Mouse (Mus musculus): ENCODE measurements around the gene Lsamp.

Lsamp gene

DNA sequence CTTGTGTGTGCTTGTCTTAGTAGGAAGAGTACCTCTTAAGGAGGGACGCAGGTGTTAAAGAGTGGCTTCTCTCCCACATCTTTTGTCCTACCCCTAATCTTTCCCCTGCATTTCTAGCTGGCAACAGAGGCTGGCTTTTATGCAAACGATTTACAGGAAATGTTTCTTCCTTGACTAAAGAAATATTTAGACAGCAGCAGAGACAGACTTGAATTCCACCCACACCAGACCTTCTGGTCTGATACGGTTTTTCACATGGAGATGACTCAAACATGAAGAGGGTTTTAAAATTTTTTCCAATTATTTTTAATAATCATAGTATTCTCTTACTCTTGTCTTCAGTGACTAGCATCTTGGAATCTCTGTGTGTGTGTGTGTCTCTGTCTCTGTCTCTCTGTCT, 1333.8 kb downstream of the Lsamp start:
- no peak for DNase-seq

DNA sequence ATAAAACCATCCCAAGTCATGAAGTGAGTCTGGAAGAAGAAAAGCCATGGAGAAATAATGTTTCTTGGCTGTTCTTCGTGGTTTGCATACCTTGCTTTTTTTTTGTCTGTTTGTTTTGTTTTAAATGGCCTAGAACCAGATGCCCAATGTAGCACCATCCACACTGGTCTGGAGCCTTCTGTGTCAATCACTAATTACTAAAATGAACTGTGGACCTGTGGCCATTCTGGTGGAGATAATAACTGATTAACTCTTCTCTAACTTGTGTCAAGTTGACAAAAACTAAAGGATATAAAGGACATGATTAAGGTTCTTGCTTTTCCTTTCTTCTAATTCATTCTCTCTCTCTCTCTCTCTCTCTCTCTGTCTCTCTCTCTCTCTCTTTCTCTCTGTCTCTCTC, 1359.3 kb downstream of the Lsamp start:
- DNase-seq = no peak

DNA sequence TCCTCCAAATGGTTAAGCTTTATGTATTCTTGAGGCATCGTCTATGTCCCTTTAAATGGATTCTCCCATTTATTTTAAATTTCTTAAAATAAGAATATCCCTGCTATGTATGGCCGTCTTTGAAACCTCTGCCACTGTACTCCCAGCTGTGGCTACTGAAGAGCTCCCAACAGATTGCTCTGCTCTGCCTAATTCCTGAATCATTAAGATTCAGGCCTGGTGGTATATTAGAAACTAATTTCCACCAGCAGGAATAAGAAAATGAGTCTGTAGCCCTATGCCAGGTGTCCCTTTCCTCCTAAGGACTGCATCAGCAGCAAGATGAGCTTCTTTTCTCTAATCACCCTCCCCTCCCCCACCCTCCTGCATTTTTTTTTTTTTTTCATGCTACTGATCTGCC, 1381.0 kb downstream of the Lsamp start:
- DNase-seq = no peak

DNA sequence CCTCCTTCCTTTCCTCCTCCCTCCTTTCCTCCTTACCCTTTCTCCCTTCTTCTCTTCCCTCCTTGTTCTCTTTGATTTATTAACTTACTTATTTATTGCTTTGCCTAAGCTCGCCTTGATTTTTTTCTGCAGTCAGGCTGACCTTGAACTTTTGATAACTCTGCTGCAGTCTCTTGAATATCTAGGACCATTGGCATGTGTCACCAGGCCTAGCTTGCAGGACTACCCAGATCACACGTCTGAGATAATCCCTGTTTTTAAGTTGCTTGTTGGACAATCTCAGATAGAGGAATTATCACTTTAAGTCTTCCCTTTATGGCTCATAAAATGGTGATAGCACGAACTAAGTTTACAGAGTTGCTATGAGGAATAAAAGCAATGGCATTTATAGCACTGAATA, 1399.5 kb downstream of the Lsamp start:
- DNase-seq = no peak

DNA sequence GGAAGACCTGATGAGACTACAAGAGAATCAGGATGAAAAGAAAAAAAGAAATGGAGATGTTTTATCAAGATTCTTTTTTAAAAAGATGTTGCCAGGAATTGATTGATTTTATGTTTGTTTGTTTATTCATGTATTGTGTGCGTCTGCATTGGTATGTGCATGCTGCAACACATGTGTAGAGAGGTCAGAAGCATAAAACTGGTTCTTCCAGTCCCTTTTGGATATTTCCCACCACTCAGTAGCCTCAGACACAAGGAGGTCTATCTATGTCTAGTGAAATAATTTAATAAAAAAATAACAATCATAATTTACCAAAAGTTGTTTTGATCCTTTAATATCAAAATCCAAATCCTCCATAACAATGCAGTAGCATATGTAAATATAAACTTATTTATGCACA, 1400.1 kb downstream of the Lsamp start:
- no peak for DNase-seq

DNA sequence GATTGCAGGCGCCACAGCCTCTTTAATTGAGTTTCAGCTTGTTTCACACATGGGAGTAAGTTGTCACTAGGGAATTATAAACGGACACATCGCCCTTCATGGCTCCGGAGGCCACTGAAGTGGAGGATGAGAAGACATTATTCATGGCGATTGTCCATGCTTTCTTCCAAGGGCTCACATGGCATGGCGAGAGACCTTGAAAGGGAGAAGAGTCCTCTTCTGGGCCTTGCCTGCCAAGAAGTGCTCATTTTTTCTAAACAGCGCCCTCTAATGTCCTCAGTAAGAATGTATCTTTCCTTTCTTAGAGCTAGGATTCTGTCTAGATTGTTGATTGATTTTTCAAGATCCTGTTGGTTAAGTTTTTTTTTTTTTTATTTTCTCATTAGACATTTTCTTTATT, 1424.7 kb downstream of the Lsamp start:
- no peak for DNase-seq

DNA sequence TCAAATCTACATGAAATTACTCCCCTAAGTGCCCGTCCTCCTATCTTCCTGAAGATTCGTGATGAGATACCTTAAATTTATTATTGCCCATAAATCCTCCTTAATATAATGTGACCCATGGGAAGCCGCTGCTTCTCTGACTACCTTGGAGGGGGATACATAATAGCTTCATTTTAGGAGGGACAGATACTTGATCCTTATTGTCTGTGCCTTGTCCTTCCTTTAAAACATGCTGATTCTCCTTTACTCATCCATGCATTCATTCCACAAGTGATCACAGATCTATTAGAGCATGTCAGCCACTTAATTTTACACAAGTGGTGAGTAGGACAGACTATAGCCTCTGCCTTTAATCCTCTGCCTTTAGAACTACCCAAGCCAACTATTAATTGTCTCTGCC, 1426.5 kb downstream of the Lsamp start:
- DNase-seq = no peak

DNA sequence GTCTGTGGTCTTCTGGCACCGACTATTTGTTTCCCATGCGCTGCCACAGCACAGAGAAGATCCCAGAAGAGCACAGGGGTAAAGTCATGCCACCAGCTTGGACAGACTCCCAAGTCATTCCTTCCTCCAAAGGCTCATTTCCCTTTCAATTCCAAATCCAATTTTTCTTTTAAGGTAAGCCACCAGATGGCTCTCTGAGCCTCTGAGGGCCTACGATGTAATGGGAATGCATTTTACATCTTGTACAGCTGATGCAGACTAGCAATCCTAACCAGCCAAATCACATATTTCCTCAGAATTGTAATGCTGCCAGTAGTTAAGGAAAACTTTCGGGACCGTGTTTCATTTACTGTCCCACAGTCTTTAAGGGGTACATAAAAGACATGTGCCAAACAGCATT, 1433.2 kb downstream of the Lsamp start:
- DNase-seq = no peak

DNA sequence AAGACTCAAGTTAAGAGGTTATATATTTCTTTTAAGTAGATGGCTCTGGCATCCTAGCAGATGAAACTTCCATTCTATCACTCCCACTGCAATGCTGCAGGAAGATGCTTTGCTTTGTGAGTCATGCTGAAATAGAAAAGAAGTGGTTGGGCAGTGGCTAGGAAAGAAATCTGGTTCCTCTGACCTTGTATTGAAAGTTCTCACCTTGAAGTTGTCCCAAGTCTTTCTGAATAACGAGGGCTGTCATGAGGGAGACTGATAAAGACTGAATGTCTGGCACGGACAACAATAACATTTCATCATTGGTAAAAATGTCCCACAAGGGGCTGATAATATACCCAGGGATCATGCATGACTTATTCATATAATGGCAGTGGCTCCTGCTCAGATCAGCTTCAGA, 1483.2 kb downstream of the Lsamp start:
- no peak for DNase-seq

DNA sequence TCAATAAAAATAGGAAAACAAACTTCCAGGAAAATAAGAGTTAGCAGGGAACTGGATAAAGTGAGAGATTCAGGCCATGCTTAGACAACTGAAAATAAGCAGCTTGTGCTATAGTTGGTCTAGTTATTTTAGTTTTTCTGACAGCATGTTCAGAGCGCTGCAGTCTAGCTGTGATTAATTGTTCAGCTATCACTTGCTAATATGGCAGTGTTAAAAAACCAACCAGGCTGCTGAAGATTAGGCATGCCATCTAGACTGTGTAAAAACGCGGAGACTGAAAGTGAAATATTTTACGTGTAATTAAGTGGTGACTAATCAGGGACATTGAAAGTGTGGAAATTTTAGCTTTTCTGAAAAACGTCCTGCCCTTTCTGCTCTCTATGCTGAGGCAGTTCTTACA, 1494.5 kb downstream of the Lsamp start:
- DNase-seq = no peak

DNA sequence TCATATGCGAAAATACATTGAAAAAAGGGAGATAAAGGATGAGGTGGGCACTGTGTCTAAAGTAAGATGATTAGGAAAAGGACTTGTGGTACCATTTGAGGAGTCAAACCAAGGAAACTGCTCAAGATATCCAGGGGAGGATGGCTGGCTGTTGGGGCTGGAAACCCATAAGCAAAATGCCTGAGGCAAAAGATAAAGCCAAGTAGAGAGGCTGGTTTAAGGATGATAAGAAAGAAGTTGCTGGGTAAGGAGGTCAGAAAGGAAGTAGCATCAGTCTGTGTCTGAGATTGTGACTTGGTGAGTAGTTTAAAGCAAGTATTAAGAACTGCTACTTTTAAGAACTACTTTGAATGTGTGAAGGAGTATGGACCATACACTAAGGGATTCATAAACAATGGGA, 1497.7 kb downstream of the Lsamp start:
- no peak for DNase-seq

DNA sequence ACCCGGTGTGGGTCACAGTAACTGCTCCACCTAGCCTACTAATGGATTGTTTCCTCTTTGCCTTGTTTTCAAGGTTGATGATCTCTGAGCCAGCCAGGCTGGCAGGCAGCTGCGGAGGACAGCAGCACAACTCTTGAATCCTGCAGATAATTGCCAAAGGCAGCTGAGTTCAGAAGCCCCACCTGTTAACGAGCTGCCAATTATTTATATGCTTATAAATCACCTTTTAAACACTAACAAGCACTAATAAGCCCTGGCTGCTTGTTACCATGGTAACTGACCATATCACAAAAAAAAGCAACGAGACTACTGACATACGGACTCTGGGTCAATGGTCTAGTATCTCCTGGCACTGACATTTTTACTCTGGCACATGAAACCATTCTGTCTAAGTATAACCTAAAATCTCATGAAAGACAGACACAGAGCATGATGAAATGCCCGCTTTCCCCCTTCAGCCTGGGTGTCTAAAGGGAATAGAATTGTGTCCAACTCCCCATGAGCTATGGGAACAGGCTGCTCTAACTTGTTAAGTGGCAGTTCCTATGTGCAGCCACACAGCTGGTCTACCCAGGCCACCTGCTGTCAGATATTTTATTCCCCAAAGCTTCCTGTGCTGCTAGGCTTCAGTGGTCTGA, 1526.9 kb downstream of the Lsamp start:
- no peak for DNase-seq

DNA sequence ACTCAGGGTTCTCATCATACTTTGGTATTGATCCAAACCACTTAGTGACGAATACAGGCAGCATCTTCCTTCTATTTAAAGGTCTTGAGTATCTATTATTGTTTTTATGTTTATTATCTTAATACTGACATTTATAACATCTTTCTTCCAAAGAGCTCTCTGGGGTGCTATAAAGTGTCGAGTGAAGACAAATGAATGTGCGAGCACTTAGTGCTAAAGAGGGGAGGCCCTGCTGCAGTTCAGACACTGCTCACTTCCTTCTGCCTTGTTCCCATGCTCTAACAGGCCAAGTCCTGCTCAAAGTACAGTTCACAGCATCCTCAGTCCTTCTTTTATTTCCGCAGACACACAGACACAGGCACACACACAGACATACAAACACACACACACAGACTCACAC, 1537.4 kb downstream of the Lsamp start:
- no peak for DNase-seq

DNA sequence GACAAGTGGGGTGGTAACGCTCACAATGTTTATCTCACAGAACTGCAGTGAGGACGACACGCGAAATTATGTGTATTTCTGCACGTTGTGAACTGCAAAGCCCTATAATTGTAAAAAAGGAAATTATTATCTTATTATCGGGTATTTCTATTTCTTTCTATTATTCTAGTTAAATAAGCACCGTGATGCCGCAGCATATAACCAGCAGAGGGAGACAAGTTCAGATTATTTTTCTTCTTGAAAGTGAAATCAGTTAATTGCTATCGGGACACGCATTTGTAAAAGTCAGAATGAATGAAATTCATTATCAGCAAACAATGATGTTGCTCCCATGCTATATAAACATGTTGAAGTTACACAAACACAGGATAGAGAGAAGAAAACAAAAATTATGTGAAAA, 1540.1 kb downstream of the Lsamp start:
- no peak for DNase-seq

DNA sequence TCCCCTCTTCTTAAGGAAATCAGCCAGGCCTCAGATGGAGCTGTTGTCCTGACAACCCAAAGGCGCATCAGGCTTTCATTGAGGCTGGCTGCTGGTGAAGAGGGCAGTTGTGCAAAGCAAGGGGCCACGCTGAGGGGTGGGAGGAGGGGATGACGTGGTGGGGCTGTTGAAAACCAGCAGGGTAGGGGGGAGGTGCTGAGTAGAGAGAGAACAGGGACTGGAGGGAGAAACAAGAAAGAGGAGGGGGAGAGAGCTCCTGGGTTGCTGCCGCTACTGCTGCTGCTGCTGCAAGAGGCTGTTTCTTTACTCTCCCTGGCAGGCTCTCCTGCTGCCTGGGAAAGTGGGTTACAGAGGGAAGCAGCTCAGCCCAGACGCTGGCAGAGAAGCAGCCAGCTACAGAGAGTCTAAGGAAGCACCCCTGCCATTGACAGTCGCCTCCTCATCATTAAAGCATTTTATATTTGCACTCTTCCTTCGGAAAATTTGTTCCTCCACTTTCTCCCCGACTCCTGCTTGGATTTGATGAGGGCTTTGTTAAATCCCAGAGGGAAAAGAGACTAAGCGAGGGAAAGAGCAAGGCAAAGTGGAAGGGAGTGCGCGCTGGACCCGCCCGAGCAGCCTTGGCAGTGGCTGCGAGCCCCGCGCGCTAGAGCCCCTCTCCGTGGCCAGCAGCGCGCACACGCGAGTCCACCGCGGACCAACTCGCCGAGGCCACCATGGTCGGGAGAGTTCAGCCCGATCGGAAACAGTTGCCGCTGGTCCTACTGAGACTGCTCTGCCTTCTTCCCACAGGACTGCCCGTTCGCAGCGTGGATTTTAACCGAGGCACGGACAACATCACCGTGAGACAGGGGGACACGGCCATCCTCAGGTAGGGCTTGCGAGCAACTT, 1548.7 kb downstream of the Lsamp start:
- DNase-seq = peak; percentile 6

DNA sequence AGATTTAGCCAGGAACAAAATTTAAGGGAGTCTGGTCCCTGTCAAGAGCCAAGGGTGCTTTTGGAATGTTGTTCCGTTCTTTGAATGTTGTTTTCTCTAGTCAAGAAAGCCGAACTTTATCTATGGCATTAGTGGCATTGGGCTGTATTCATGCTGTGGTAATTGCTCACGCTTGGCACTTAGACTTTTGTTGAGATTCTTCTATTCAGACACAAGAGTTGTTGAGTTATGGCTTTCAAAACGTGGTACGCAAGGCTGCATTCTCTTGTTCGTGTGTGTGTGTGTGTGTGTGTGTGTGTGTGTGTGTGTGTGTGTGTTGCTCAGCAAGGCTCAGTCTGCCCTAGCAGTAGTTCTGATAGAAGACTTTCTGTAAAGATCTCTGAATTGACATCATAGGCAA, 1549.5 kb downstream of the Lsamp start:
- no peak for DNase-seq

DNA sequence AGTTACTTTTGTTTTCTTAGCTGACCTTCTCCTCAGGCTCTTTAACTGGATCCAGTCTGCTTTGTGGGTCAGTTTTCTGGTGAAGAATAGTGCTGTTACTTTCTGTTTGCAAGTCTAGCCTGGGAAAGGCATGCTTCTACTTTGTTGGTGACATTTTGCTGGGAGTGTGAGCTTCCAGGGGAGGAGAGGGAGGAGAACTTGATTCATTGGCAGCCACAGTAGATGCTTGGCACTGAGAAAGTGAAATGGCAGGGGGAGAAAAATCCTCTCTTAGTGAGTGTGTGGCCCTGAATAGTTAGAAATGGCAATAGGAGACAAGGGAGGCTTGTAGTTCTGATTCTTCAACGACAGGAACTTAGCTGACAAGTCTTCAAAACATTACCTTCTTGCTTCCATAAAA, 1551.6 kb downstream of the Lsamp start:
- no peak for DNase-seq

DNA sequence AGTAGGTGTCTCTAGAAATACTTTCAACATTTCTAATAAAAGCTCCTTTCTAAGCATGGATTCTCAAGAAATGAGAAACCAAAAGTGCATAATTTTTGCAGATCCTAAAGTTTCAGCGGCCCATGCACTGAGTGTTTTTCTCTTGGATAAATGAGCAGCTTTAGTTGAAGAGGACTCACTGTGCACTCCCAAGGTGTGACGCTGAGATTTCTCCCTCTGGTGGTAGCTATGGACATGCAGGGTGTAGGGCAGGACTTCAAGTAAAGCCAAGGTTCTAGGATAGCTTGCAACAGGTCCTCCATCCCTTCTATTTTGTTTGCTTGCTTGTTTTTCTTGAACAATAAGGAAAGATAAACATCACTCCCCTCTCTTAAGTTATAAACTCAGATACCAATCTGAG, 1558.5 kb downstream of the Lsamp start:
- DNase-seq = no peak

DNA sequence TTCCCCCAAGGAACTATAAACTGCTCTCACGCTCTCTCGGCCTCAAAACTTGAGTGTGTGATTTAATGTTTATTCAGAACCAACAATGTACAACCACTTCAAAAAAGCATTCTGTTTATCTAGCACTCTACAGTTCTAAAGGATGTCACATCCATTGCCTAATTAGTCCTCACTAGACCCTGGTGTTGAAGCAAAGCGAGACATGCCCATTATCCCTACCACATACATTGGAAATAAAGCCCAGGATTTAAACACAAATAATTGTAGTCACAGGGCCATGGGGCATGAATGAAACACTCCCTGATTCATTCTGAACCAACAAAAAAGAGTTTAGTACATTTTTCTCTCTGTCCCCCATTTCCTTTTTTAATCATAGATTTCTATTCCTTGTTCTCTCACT, 1567.0 kb downstream of the Lsamp start:
- DNase-seq = no peak

DNA sequence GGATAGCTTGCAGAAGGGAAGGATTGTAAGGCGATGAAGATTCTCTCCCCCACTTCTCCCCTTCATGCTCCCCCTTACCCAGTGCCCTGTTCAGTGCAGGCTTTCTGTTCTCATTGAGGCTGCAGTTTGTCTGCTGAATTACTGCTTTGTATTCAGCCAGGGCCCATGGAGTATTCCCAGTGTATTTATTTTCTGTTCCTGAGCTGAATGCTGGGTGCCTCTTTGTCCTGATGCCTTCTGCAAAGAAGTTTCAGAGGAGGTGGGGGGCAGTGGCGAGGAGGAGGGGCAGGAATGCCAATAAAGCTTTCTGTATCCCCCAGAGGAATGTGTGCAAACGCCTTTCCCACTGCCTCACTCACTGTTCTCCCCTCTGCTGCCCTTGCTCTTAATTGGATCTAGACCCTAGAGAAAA, 1567.7 kb downstream of the Lsamp start:
- DNase-seq = no peak

DNA sequence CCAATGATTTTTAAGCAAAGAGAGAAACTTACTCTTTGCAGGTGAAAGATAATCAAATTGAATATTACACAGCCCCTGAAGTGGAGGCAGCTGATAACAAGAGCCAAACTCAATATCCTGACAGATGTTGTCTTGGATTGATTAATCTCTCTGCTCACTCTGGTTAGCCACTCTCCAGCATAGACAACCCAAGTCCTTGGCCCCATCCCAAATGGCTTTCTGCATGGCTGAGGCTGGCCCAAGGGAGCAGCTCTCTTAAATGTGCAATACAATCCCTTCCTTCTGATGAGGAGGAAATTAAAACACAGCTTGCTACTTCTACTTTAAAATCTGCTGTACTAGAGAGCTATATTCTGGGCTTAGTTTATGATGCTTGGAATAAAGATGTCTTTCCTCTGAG, 1572.9 kb downstream of the Lsamp start:
- DNase-seq = no peak

DNA sequence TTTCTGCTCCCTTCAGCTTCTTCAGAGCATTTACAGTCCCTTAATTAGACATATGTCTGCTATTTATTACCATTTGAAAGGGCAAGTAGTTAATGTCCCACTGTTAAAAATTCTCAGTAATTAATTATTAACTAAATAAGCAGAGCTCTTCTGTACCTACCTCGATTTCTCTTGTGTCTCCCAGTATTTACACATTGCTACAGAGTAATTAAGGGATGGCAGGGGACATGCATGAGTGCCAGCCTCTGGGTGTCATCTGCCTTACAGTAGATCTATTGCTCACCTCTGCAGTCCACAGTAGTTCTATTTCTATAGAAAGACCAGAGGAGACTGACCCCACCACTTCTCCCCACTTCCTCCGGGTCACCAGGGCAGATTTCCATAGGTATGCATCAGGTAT, 1581.1 kb downstream of the Lsamp start:
- no peak for DNase-seq

DNA sequence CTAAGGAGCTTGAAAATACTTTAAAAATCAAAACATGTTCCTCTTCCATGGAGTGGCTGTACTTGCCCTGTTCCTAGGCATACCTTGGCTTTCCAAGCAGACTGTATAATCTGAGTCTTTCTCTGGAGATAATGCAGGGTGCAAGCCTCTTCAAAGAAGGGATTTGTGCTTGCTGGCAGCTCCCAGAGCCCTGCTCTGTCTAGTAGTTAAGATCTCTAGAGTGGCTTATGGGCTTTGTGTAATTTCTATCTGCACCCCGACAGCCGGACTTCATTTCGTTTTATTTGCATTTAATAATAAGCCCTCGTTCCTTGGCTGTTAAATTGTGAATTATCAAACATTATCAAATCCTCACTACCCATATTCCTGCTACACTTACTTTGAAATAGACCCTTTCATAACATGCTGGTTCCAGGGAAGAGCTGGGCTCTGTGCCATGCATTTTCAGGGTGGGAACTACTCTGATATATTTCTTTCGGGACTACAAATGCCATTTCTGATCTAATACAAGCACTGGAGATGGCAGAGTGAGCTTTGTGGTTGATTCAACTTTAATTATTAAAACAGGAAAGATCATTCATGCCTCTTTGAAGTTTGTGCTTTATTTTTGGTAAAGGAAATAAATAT, 1604.6 kb downstream of the Lsamp start:
- DNase-seq = no peak

DNA sequence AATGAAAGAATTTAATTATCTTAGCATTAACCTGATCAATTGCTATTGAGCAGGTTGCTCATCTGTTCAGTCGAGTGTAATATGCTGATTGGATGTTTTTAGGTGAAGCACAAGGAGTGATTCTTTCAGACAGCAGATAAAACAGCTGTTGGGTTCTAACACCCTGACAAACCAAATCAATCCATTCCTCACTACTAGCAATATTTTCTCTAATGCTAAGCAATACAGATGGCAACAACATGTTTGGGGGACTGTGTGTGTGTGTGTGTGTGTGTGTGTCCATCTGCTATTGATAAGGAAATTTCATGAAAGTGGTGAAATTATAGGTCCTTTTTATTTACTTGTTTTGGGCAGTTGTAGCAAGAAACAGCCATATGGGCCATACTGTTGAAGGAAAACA, 1628.1 kb downstream of the Lsamp start:
- no peak for DNase-seq

All from thymus, postnatal 4 days (tissue).